Mouse (Mus musculus): ENCODE results near the gene Ddr1.

Gene Ddr1

GRCm38 (mm10) chr17:35633992-35634391 lies 70.4 kb downstream of the Ddr1 start:
- peak; percentile 38 to 46 for DNase-seq

Data from kidney, adult 8-10 months (tissue).